Mouse (Mus musculus) ES-CJ7 (cell line): ENCODE measurements at regions not wholly inside any gene's neighbourhood (a gene's known extent, or its start where the extent isn't known, plus 50 kb on each side); places are given as distances from the start of the nearest gene placed in this dataset.

Experiments
- DNase-seq: peaks from one replicate; pipeline ENCODE4 v3.0.0; 2011; ENCODE audit warnings: low read depth, low spot score

- DNase-seq, result peak; percentile 33
Observed at GRCm38 (mm10) chr3:119653007-119653565, 131.2 kb downstream of the Ptbp2 start.

- peak; percentile 18 for DNase-seq
Observed at GRCm38 (mm10) chr3:119638633-119639032, 145.6 kb downstream of the Ptbp2 start.

- DNase-seq, result no peak
Observed at GRCm38 (mm10) chr3:119635641-119636040, 148.6 kb downstream of the Ptbp2 start.

GRCm38 (mm10) chr3:119633516-119633915 lies 150.8 kb downstream of the Ptbp2 start:
- DNase-seq, result no peak

- peak; percentile 46 for DNase-seq
Observed at GRCm38 (mm10) chr3:119606116-119606515, 178.2 kb downstream of the Ptbp2 start.

GRCm38 (mm10) chr3:119588872-119589416 lies 195.3 kb downstream of the Ptbp2 start:
- DNase-seq, result no peak

GRCm38 (mm10) chr3:119587971-119588370 lies 196.3 kb downstream of the Ptbp2 start:
- no peak for DNase-seq

- no peak for DNase-seq
Observed at GRCm38 (mm10) chr3:119575516-119575915, 208.8 kb downstream of the Ptbp2 start.

GRCm38 (mm10) chr3:119537884-119538283 lies 246.4 kb downstream of the Ptbp2 start:
- DNase-seq, result peak; percentile 44

- DNase-seq, result no peak
Observed at GRCm38 (mm10) chr3:119524510-119525123, 259.6 kb downstream of the Ptbp2 start.

- DNase-seq, result no peak
Observed at GRCm38 (mm10) chr3:119512596-119512995, 271.7 kb downstream of the Ptbp2 start.

- no peak for DNase-seq
Observed at GRCm38 (mm10) chr3:119509132-119509531, 275.1 kb downstream of the Ptbp2 start.

- no peak for DNase-seq
Observed at GRCm38 (mm10) chr3:119503471-119503972, 280.7 kb downstream of the Ptbp2 start.

- DNase-seq, result no peak
Observed at GRCm38 (mm10) chr3:119498711-119499110, 285.6 kb downstream of the Ptbp2 start.

GRCm38 (mm10) chr3:119497880-119498279 lies 286.4 kb downstream of the Ptbp2 start:
- no peak for DNase-seq

- no peak for DNase-seq
Observed at GRCm38 (mm10) chr3:119494580-119494979, 289.7 kb downstream of the Ptbp2 start.

GRCm38 (mm10) chr3:119492627-119493026 lies 291.6 kb downstream of the Ptbp2 start:
- DNase-seq, result no peak

GRCm38 (mm10) chr3:119489336-119489735 lies 294.9 kb downstream of the Ptbp2 start:
- DNase-seq, result no peak
